Mouse (Mus musculus) liver, adult 2 months (tissue): ENCODE measurements at regions not wholly inside any gene's neighbourhood (a gene's known extent, or its start where the extent isn't known, plus 50 kb on each side); places are given as distances from the start of the nearest gene placed in this dataset.

ENCODE experiments used
- CTCF ChIP-seq: fragments of 200-500 bp; IDR thresholded peaks from 2 replicates; pipeline ENCODE4 v1.5.1; 2011; ENCODE audit warnings: low read depth, low read length, control low read depth
- POLR2A ChIP-seq: fragments of 200-500 bp; IDR thresholded peaks from 2 replicates; pipeline ENCODE4 v1.6.1; 2011; ENCODE audit warnings: low read length, control low read depth; ENCODE audit not compliant: insufficient read depth; ENCODE audit errors: extremely low read depth

DNA sequence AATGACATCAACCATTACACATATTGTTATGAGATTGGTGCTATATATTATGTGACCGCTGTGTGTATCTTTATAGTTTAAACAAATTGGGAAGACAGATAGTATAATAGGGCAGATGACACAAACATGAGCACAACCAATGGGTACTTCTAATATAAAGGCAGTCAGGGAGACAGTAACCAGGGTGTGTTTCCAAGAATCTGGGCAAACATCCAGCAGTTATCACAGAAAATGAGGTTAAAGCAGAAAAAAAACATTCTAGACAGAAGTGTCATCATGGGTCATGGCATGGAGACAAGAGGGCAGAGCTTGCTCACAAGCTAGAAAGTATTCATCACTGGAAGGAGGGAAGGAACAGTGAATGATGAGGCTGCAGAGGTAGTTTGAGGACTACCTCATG lies 129.8 kb upstream of the Arhgap42 start:
- TF ChIP-seq POLR2A, result no peak
- no peak for TF ChIP-seq CTCF
